ENCODE assay signal across 1 mouse cellular context in the genomic region with DNA sequence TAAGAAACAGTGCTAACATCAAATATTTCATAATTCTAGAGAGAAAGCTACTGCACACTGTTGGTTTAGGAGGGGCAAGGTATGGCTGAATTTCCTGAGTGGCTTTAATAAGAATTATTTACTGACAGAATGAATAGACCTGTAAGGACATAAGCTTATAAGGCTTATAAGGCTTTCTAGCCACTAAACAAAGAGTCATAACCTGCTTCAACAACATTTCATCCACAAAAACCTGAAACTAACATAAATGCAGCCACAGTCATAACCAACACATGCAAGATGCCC.
TF ChIP-seq lines count a peak whose summit lies in the region.

No protein-coding gene starts in this region.

TF ChIP-seq in MEL, 35 proteins besides CTCF, POLR2A, EP300 and RAD21 (continued from another document):
- TF ChIP-seq TCF12 (IDR thresholded peaks at IDR 0.05; ENCODE audit: low read depth, low read length) = no peak
- no peak for TF ChIP-seq TAL1 (IDR thresholded peaks at IDR 0.05; ENCODE audit: low read length)
- TF ChIP-seq USF2 (IDR thresholded peaks at IDR 0.05; ENCODE audit: borderline replicate concordance in 1 of 2, insufficient read depth in 1 of 2, low read depth in 1 of 2, low read length in 2 of 2) = no peak
